Mouse (Mus musculus) adipocyte (in vitro differentiated cells): ENCODE measurements at regions not wholly inside any gene's neighbourhood (a gene's known extent, or its start where the extent isn't known, plus 50 kb on each side); places are given as distances from the start of the nearest gene placed in this dataset.
A peak's percentile ranks its signal among the peaks of the same experiment; 100 is the strongest.
"Not testable (repeated sequence)": the region's sequence is repeated elsewhere in the genome, so short reads cannot be mapped to it uniquely, and the experiment has no call there.

Experiments used
- DNase-seq: peaks from one replicate; pipeline ENCODE4 v3.0.0-alpha.2; 2016; ENCODE audit warnings: low spot score

GRCm38 (mm10) chr2:108764703-108765102, 515.8 kb upstream of the Kif18a start:
- DNase-seq = peak; percentile 12

DNA sequence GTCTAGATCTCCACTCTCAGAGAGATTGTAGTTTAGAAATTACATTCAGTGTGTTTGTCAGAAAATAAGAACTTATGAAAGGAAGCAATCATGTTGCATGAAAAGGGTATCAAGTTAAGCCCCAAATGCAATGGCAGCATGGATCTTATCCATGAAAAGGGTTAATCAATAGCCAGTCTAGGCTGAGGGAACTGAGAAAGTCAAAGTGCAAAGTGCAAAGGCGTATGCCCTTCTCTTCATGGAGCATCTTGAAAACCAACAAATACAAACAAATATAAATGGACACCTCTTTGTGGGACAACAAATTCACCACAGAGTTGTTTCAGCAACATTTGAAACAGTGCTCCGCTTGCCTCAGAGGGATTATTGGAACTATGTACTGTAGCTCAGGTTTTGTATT, 514.1 kb upstream of the Kif18a start:
- no peak for DNase-seq

- DNase-seq = no peak
Observed at GRCm38 (mm10) chr2:108770383-108770782, 510.2 kb upstream of the Kif18a start.

GRCm38 (mm10) chr2:108783457-108783856, 497.1 kb upstream of the Kif18a start:
- peak; percentile 54 for DNase-seq

DNA sequence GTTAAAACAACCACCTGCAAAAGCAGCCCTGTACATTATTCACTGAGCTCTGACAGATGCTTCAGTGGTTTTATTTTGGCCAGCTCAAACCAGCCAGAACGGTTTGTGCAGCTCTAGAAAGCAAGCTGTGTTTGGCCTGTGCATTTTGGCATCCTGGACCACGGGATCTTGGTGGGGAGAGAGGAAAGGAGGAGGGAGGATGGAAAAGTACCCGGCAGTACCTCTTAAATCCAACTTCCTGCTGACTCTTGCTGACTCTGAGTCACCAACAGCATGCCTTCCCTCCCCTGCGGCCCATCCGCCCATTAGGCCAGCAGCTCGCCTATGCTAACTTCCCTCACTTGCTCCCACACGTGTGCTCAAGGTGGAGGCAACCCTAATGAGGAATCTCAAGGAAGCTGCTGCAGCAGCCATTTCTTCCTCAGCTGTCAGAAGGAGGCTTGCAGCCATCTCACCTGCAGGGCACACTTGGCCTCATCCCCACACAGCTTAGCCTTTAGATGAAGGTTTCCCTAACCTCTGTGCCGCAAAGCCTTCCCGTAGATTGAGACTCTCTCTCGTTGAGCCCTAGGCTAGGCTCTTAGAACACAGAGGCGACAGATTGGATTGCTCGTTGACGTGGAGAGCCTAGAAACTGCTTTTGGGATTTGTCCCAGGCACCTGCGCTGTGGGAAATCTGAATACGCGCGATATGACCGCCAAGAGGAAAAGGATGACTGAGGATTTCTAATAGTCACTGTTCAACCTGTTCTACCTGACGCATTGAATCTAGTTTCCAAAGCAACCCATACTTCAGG, 495.2 kb upstream of the Kif18a start:
- DNase-seq = no peak

DNA sequence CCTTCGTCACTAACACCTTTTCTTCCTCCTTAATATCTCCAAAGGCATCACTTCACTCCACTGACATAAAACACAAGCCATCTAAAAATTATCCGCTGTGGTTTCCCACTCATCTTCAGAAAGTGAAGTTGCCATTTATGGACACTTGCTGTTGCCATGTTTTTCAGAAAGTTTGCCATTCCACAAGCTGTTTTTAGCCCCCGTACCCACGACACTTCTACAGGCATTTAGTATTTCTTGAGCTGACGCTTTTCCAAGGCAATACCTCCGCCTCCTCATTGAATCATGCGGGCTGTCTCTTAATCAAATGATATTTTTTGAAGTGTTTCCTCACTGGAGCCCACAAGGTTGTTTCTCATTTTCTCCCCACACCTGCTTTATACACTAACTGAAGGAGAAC, 491.4 kb upstream of the Kif18a start:
- no peak for DNase-seq

GRCm38 (mm10) chr2:108795145-108795544, 485.4 kb upstream of the Kif18a start:
- DNase-seq = peak; percentile 45

- peak; percentile 17 for DNase-seq
Observed at GRCm38 (mm10) chr2:108796816-108797581, 483.5 kb upstream of the Kif18a start.

DNA sequence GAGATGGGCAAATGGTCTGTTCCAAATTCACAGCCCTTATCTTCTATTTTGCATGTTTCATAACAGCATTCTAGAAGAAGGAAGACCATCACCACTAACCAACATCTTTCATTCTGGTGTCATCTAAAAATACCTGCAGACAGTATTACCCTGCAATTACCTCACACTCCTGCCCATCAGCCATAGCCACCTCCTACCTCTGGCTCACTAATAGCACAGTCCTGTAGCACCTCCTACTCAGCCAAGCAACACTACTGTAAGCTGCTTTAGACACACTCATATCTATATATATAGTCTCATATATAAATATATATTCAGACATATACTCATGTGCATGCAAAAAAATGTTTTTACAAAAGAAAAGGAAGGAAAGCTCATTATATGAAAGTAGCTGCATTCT, 468.2 kb upstream of the Kif18a start:
- DNase-seq = no peak

DNA sequence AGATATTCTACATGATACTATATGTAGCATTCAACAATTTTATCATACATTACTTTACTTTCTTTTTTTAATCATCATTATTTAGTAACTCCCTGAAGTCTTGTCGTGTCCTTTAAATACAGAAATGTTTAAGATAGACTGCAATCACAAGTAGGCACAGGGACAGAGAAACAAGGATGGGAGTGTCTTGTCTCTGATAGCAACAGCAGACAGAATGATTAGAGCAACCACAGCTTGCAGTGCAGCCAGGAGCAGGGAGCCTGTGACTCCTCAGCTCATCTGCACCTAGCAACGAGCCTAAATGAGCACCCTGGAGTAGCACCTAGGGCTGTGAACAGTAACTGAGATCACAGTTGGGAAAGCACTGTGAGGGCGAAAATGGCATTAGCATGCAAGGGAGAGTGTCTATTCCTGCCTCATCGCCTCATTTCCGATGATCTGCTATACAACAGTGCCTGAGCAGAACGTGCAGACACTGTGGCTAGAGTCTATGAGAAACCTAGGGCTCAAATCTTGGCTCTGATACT, 467.4 kb upstream of the Kif18a start:
- DNase-seq = no peak

- DNase-seq = no peak
Observed at GRCm38 (mm10) chr2:108816579-108816978, 464.0 kb upstream of the Kif18a start.

- peak; percentile 26 for DNase-seq
Observed at GRCm38 (mm10) chr2:108824025-108824424, 456.5 kb upstream of the Kif18a start.

- no peak for DNase-seq
Observed at GRCm38 (mm10) chr2:108825981-108826380, 454.6 kb upstream of the Kif18a start.

- DNase-seq = peak; percentile 13
Observed at GRCm38 (mm10) chr2:108827106-108827838, 453.3 kb upstream of the Kif18a start.

GRCm38 (mm10) chr2:108827974-108828700, 452.4 kb upstream of the Kif18a start:
- peak; percentile 22 for DNase-seq

DNA sequence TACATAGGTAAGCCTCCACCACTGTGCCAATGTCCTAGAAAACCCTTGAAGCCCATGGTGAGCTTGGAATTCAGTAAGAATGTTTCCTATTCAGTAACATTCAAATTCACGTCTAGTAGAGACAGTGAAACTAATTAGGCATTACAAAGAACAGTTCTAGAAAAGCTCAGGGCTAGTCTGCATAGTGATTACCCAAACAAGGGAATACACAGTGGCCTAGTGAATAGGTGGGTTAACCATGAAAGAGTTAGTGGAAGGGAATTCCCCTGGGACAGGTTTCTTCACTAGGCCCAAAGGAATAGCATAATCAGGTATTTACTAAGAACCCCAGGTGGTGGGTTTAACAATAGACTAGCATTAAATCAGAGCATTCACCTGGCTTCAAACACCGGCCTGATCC, 436.7 kb upstream of the Kif18a start:
- DNase-seq = not testable (repeated sequence)

DNA sequence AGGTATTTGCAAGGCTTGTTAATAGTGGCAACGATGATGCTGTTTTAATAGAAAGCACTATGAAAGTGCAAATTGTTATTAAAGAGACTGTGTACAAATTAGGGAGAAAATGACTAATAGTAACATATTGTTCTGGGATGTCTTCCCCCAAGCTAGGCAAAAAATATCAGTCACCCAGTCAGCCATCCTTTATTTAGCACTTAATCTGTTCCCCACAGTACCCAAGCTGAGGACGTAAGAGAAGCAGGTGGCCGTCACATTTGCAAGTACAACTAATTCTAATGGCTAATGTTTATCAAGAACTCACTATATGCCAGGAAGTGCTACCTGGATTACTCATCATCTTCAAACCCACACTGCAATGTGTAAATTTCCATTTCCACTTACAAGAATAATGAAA, 432.5 kb upstream of the Kif18a start:
- no peak for DNase-seq

GRCm38 (mm10) chr2:108854399-108854798, 426.1 kb upstream of the Kif18a start:
- no peak for DNase-seq

DNA sequence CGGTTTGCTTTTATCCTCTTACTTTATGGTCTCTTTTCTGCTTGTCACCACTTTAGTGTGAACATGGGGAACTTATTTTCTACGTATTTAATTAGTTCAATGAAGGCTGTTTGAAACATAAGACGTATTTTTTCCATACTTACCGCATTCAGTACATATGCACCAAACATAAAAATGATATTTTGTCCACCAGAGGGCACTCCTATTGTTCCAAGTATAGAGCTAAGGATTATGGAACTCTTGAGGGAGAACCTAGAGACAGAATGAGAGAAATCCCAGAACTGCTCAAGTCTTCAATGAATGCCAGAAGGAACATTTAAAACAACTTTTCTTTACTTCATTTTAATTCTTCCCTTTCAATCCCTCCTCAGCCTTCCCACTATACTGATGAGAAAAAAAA, 403.4 kb upstream of the Kif18a start:
- peak; percentile 73 for DNase-seq

DNA sequence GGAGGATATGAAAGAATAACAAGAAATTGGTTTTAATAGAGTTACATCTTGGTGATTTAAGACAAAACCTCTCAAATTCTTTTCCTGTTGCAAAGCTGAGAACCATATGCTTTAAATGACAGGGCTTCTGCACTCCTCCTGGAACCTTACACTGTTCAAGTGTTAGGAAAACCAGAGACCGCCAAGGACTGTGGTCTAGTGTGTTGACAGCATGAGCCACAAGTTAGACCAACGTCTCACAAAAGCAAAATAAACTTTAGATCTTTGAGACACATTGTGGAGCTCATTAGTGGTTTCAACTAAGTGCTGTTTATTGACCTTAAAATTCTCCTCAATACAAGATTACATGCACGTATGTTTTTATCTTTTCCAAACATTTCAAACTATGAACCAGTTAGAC, 402.9 kb upstream of the Kif18a start:
- DNase-seq = no peak

DNA sequence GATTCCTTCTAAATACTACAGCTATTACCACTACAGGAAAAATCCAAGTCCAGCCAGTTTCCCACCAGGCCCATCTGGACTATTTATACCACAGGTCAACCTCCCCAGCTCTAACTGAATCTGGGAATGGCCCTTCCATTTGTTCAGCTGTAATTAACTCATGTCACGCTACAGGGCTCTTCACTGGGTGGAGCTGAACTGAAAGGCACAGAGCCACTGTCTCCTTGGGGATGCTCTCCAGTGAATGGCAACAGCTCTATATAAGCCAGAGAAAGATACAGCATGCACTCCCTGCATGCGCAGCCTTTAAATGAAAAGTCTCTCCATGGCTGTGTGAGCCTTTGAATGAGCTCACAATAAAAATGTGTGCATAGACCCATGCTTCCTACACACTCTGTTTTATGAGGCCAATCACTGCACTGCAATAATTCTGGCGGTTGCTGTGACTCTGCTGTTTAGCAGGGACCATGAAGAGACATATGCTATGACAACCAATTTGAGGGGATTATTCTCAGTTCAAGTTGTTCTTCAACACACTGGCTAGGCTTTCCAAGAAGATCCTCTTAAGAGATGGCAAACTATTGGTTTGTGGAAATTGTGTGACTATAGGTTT, 376.3 kb upstream of the Kif18a start:
- DNase-seq = no peak
